Mouse (Mus musculus): Measurements from ENCODE around the gene Coa6.

- TF ChIP-seq RCOR1 (conservative IDR thresholded peaks at IDR 0.05; ENCODE audit: low read depth, low read length) (no peak), CTCF (conservative IDR thresholded peaks at IDR 0.05 in 1 of 2, IDR thresholded peaks at IDR 0.05 in 1 of 2; ENCODE audit: low read depth in 2 of 2, low read length in 2 of 2) (peak in 1 of 2 experiments; percentile 35; a peak in 2 of 4 replicates), JUND (conservative IDR thresholded peaks at IDR 0.05; ENCODE audit: low read depth, low read length) (no peak), POLR2AphosphoS2 (IDR thresholded peaks at IDR 0.05; ENCODE audit: low read depth, low read length) (no peak), E2F4 (IDR thresholded peaks at IDR 0.05; ENCODE audit: insufficient replicate concordance, low read depth, low read length) (no peak)
Observed at GRCm38 (mm10) chr8:126438937-126439336, 16.6 kb downstream of the Coa6 start.

All from CH12.LX (cell line).